Mouse (Mus musculus) neural tube, embryonic 12.5 days (tissue): Measurements from ENCODE around the gene Rabgap1l. TPM values are rescaled to one million over a fixed set of nuclear protein-coding genes. Genes with fewer than 3 reads are reported as not detected.

Experiments used
- ATAC-seq: fragments of 200-750 bp; cut with Nextera tagmentation; 2 replicates; pipeline ENCODE4 v1.8.0; 2017; ENCODE audit warnings: low read depth, mild to moderate bottlenecking, moderate TSS enrichment, moderate library complexity; ENCODE audit not compliant: low FRiP score
- H3K27ac ChIP-seq: fragments of 300-500 bp; sonication (generic); 2 replicates; pipeline ENCODE4 v1.5.1; 2016
- H3K27me3 ChIP-seq: fragments of 300-500 bp; sonication (generic); replicated peaks from 2 replicates; pipeline ENCODE4 v1.6.1; 2016; ENCODE audit warnings: mild to moderate bottlenecking
- H3K36me3 ChIP-seq: fragments of 300-500 bp; sonication (generic); 2 replicates; pipeline ENCODE4 v1.6.1; 2016; ENCODE audit warnings: mild to moderate bottlenecking
- H3K4me1 ChIP-seq: fragments of 300-500 bp; sonication (generic); 2 replicates; pipeline ENCODE4 v1.6.1; 2016
- H3K4me2 ChIP-seq: fragments of 300-500 bp; sonication (generic); replicated peaks from 2 replicates; pipeline ENCODE4 v1.6.1; 2016; ENCODE audit warnings: mild to moderate bottlenecking
- H3K4me3 ChIP-seq: fragments of 300-500 bp; sonication (generic); 2 replicates; pipeline ENCODE4 v1.5.1; 2016
- H3K9ac ChIP-seq: fragments of 300-500 bp; sonication (generic); 2 replicates; pipeline ENCODE4 v1.6.1; 2016; ENCODE audit warnings: mild to moderate bottlenecking
- H3K9me3 ChIP-seq: fragments of 300-500 bp; sonication (generic); 2 replicates; pipeline ENCODE4 v1.6.1; 2016; ENCODE audit warnings: mild to moderate bottlenecking
- WGBS: fragments of 180-500 bp; shearing (Covaris S2); methylation state at CpG from one replicate; pipeline ENCODE4 v1.1.7; 2016; 5-methylcytosine and 5-hydroxymethylcytosine counted together
- polyA plus RNA-seq: library from polyadenylated mRNA; unstranded; fragments of >200 nt; fragmentation: Nextera tagmentation; extraction: Ambion mirVana; gene quantifications from 2 replicates; pipeline ENCODE4 v1.2.1, GENCODE M21; 2016

Rabgap1l gene
- polyA plus RNA-seq = 15.2 and 16.2 TPM in 2 replicates

DNA sequence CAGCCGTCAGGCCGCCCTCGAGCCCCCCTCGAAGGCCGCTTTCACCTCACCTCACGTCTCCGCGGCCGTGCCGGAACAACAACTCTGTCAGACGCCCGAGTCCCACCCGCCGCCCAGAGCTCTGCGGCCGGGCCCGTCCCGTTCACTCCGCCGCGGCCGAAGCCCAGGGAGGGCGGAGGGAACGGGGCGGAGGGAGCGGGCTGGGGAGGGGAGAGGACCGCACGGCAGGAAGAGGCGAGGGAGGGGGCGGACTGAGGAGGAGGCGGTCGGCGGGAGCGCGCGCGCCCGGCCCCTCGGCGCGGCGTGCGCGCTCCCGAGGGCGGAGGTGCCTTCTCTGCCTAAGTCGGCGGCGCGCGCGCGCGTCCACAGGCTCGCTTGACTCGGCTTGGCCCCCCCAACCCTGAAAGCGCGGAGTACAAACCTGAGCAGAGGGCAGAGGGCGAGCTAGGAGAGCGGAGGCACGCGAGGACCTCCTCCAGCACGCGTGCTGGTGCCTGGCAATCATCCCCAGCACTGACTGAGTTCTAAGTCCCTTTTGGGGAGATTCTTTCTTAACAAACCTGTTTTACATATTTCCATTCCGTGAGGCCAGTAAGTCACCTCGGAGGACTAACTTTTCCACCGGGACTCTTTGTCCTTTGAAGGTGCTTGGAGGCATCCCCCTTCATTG lies at the start of gene Rabgap1l:
Gene Rabgap1l, minus strand, starts transcription at position 526 of the 670 bp plus-strand sequence.
- Histone ChIP-seq H3K36me3 (no peaks in the 10 kb centered on the region), H3K4me1 (peaks cover 8% of the 10 kb centered on the region), H3K27me3 (no peaks in the 10 kb centered on the region), H3K9me3 (no peaks in the 10 kb centered on the region), H3K4me3 (peak within 1 kb of the TSS; percentile 86), H3K4me2 (peak within 1 kb of the TSS; percentile 96), H3K9ac (peak within 1 kb of the TSS; percentile 84), H3K27ac (no peak within 1 kb of the TSS)
- peak; percentile 97 for ATAC-seq
- WGBS = under 1% methylated on average over 64 of the region's 67 CpGs

DNA sequence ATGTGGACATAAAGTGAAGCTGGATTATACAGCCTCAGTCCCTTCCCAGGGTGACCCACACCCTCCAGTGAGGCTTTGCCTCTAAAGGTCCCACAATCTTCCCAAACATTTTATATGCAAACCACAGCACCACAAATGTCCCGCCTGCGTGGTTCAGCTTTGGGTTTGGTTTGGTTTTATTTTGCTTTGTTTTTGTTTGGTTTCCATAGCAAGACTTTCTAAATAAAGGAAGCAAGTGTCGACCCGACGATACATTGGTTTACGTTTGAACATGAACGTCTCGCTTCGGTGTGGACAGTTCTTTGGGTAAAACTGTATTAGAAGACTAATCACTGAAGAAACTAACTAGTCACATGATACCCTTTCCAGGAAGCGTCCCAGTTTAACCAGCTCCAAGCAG lies 49.6 kb upstream of the Rabgap1l start:
- Histone ChIP-seq H3K36me3 (no peaks in the 10 kb centered on the region), H3K4me3 (no peak overlapping the region), H3K27ac (no peak overlapping the region), H3K27me3 (no peaks in the 10 kb centered on the region), H3K9me3 (no peaks in the 10 kb centered on the region), H3K4me2 (no peak overlapping the region), H3K4me1 (no peaks in the 10 kb centered on the region), H3K9ac (no peak overlapping the region)
- no peak for ATAC-seq
- WGBS = 85% methylated on average over 10 of the region's 10 CpGs

DNA sequence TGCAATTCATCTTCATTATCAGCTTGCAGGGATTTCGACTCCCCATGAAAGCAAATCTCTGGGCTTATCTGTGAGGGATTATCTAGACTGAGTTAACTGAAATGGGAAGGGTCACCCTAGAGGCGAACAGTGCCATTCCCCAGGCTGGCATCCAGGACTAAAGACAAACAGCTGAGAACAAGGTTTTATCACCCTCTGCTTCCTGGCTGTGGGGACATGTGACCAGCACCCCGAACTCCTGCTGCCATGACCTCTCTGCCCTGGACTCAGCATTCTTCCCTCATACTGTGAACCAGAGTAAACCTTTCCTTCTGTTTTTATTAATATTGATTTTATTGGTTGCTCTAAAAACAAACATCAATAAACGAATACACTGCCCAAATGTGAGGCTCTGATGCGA lies 47.6 kb upstream of the Rabgap1l start:
- H3K4me2 ChIP-seq = no peak overlapping the region
- no peak overlapping the region for H3K4me3 ChIP-seq
- no peaks in the 10 kb centered on the region for H3K27me3 ChIP-seq
- 82% methylated on average over 5 of the region's 5 CpGs for WGBS
- no peaks in the 10 kb centered on the region for H3K4me1 ChIP-seq
- ATAC-seq = no peak
- H3K36me3 ChIP-seq = no peaks in the 10 kb centered on the region
- no peak overlapping the region for H3K27ac ChIP-seq
- H3K9me3 ChIP-seq = no peaks in the 10 kb centered on the region
- no peak overlapping the region for H3K9ac ChIP-seq

- no peak for ATAC-seq
Measured at GRCm38 (mm10) chr1:160839095-160839494, 46.1 kb upstream of the Rabgap1l start.

GRCm38 (mm10) chr1:160834446-160834845 lies 41.4 kb upstream of the Rabgap1l start:
- H3K9me3 ChIP-seq = no peaks in the 10 kb centered on the region
- WGBS = 85% methylated on average over 1 of the region's 1 CpGs
- ATAC-seq = no peak

More at GRCm38 (mm10) chr1:160839095-160839494, 46.1 kb upstream of the Rabgap1l start:
- H3K4me2 ChIP-seq = no peak overlapping the region
- 81% methylated on average over 4 of the region's 4 CpGs for WGBS
- H3K4me3 ChIP-seq = no peak overlapping the region
- H3K9ac ChIP-seq = no peak overlapping the region
- H3K36me3 ChIP-seq = no peaks in the 10 kb centered on the region
- H3K4me1 ChIP-seq = no peaks in the 10 kb centered on the region
- no peak overlapping the region for H3K27ac ChIP-seq
- H3K27me3 ChIP-seq = no peaks in the 10 kb centered on the region
- H3K9me3 ChIP-seq = no peaks in the 10 kb centered on the region

DNA sequence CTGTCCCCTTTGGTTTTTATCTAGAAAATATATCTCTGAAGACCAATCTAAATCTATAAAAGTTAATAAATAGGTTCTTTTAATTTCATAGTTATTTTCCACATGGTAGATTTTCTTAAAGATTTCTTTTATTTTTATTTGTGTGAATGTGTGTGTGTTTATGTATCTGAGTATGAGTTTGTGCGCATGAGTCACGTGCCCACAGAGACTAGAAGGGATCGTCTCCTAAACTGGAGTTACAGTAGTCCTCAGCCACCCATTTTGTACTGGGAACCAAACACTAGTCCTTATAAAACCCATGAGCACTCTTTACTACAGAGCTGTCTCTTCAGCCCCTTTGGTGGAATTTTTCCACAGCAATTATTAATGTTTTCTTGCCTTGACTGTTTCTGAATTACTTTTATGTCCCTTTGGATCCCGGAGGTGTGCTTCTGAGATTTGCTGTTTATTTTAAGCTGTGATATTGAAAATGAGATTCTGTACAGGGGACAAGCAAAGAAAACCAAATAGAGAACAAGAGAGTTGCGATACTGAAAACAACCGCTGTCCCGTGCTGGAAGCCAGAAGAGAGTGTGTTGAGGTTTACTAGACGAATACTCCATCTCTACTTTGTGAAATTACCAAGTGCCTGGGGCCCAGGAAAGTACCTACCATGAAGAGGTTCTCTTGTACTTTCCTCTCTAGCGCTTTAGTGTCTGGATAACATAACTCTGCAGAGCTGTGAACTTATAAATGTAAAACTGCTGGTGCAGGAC lies 39.4 kb upstream of the Rabgap1l start:
- H3K4me2 ChIP-seq = no peak overlapping the region

More at GRCm38 (mm10) chr1:160834446-160834845, 41.4 kb upstream of the Rabgap1l start:
- Histone ChIP-seq H3K4me2 (no peak overlapping the region), H3K36me3 (no peaks in the 10 kb centered on the region), H3K9ac (no peak overlapping the region), H3K27ac (no peak overlapping the region), H3K4me3 (no peak overlapping the region), H3K4me1 (no peaks in the 10 kb centered on the region), H3K27me3 (no peaks in the 10 kb centered on the region)

GRCm38 (mm10) chr1:160830608-160831498 lies 37.8 kb upstream of the Rabgap1l start:
- Histone ChIP-seq H3K4me1 (no peaks in the 10 kb centered on the region), H3K4me3 (no peak overlapping the region), H3K27me3 (no peaks in the 10 kb centered on the region), H3K9ac (no peak overlapping the region), H3K9me3 (no peaks in the 10 kb centered on the region), H3K4me2 (no peak overlapping the region), H3K27ac (no peak overlapping the region), H3K36me3 (no peaks in the 10 kb centered on the region)
- no peak for ATAC-seq
- WGBS = 92% methylated on average over 8 of the region's 8 CpGs

More for the DNA sequence above, 39.4 kb upstream of the Rabgap1l start:
- no peaks in the 10 kb centered on the region for H3K36me3 ChIP-seq
- no peak overlapping the region for H3K9ac ChIP-seq
- no peak for ATAC-seq
- H3K4me1 ChIP-seq = no peaks in the 10 kb centered on the region
- no peak overlapping the region for H3K27ac ChIP-seq
- no peak overlapping the region for H3K4me3 ChIP-seq
- H3K27me3 ChIP-seq = no peaks in the 10 kb centered on the region
- H3K9me3 ChIP-seq = no peaks in the 10 kb centered on the region
- 91% methylated on average over 9 of the region's 9 CpGs for WGBS

DNA sequence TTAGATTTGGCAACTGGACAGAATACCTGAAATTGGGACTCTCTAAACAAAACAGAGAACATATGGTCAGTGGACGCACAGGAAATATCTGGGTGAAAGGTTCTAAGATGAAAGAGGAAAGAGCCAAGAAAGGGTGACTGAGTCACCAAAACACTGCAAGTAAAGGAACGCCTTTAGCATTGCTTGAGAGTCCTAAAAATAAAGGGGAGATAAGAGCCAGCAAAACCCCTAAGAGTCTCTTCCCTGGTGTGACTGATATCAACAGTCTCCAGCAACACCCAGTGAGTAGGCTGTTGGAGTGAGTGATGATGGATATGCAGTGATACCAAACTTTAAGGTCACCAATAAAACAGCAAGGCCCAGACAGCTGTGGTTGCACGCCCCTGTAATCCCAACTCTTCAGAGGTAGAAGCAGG lies 32.4 kb upstream of the Rabgap1l start:
- Histone ChIP-seq H3K4me3 (no peak overlapping the region), H3K9ac (no peak overlapping the region), H3K4me2 (no peak overlapping the region), H3K27me3 (no peaks in the 10 kb centered on the region), H3K27ac (no peak overlapping the region), H3K36me3 (no peaks in the 10 kb centered on the region), H3K4me1 (no peaks in the 10 kb centered on the region), H3K9me3 (no peaks in the 10 kb centered on the region)
- WGBS = 81% methylated on average over 3 of the region's 3 CpGs
- ATAC-seq = no peak

DNA sequence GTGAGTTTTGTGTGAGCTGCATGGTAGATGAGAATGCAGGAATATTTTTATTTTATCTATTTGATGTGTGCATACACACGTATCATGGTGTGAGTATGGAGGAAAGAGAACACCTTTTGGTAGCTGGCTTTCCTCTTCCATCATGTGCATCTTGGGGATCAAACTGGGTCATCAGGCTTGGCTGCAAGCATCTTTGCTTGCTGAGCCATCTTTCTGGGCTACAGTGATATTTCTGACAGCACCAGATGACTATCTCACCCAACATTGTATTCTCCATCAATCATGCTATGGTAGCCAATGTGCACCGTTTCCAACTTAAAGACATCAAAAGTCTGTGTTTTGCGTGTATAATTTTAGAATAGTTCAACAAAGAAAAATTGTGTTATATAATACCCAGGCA lies 30.6 kb upstream of the Rabgap1l start:
- WGBS = 93% methylated on average over 3 of the region's 3 CpGs
- Histone ChIP-seq H3K4me2 (no peak overlapping the region), H3K9ac (no peak overlapping the region), H3K9me3 (no peaks in the 10 kb centered on the region), H3K4me1 (no peaks in the 10 kb centered on the region), H3K36me3 (no peaks in the 10 kb centered on the region), H3K4me3 (no peak overlapping the region), H3K27ac (no peak overlapping the region), H3K27me3 (no peaks in the 10 kb centered on the region)
- no peak for ATAC-seq

GRCm38 (mm10) chr1:160814198-160814597 lies 21.2 kb upstream of the Rabgap1l start:
- no peak overlapping the region for H3K9ac ChIP-seq
- H3K4me1 ChIP-seq = no peaks in the 10 kb centered on the region
- H3K4me3 ChIP-seq = no peak overlapping the region
- no peak for ATAC-seq
- no peaks in the 10 kb centered on the region for H3K36me3 ChIP-seq
- 95% methylated on average over 5 of the region's 5 CpGs for WGBS
- no peak overlapping the region for H3K27ac ChIP-seq
- H3K27me3 ChIP-seq = no peaks in the 10 kb centered on the region
- H3K9me3 ChIP-seq = no peaks in the 10 kb centered on the region
- H3K4me2 ChIP-seq = no peak overlapping the region

DNA sequence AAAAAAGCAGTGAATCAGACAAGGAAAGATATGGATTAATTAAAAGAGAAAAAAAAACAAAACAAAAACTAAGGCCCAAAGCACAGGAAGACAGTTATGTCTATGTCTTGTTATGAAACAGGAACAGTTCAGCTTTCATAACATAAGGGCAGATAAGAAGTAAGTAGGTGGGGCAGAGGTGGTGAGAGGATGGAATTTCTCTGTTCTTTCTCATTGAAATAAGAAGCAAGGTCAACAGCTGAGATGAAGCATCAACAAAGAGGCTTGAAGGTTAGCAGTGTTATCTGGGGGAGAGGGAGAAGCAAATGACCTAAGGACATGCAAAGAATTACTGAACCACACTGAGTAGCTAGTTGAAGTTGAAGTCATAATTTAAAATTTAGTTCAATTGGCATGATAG lies 19.4 kb upstream of the Rabgap1l start:
- Histone ChIP-seq H3K9ac (no peak overlapping the region), H3K4me2 (no peak overlapping the region), H3K27ac (no peak overlapping the region), H3K4me3 (no peak overlapping the region), H3K27me3 (no peaks in the 10 kb centered on the region), H3K4me1 (no peaks in the 10 kb centered on the region), H3K9me3 (no peaks in the 10 kb centered on the region), H3K36me3 (no peaks in the 10 kb centered on the region)
- ATAC-seq = no peak

GRCm38 (mm10) chr1:160811930-160812329 lies 18.9 kb upstream of the Rabgap1l start:
- no peaks in the 10 kb centered on the region for H3K27me3 ChIP-seq
- no peaks in the 10 kb centered on the region for H3K4me1 ChIP-seq
- no peak overlapping the region for H3K27ac ChIP-seq
- no peak for ATAC-seq
- H3K9ac ChIP-seq = no peak overlapping the region
- no peaks in the 10 kb centered on the region for H3K9me3 ChIP-seq
- 70% methylated on average over 1 of the region's 1 CpGs for WGBS
- no peak overlapping the region for H3K4me2 ChIP-seq
- H3K4me3 ChIP-seq = no peak overlapping the region
- H3K36me3 ChIP-seq = no peaks in the 10 kb centered on the region
